Mouse (Mus musculus) liver, embryonic 16.5 days (tissue): Measurements from ENCODE around the gene Utp11. TPM values are rescaled to one million over a fixed set of nuclear protein-coding genes. Genes with fewer than 3 reads are reported as not detected.

Experiments used
- ATAC-seq: fragments of 200-750 bp; cut with Nextera tagmentation; 2 replicates; pipeline ENCODE4 v1.8.0; 2017; ENCODE audit warnings: low read depth, mild to moderate bottlenecking, moderate number of reproducible peaks, moderate library complexity
- H3K27ac ChIP-seq: fragments of 300-500 bp; sonication (generic); 2 replicates; pipeline ENCODE4 v1.5.1; 2014; ENCODE audit warnings: mild to moderate bottlenecking, low read length
- H3K27me3 ChIP-seq: fragments of 300-500 bp; sonication (generic); 2 replicates; pipeline ENCODE4 v1.6.1; 2014; ENCODE audit warnings: low read depth, low read length, mixed read lengths; ENCODE audit not compliant: control insufficient read depth, insufficient read depth
- H3K36me3 ChIP-seq: fragments of 300-500 bp; sonication (generic); 2 replicates; pipeline ENCODE4 v1.6.1; 2014; ENCODE audit warnings: mild to moderate bottlenecking; ENCODE audit not compliant: control insufficient read depth, insufficient read depth
- H3K4me1 ChIP-seq: fragments of 300-500 bp; sonication (generic); 2 replicates; pipeline ENCODE4 v1.6.1; 2014; ENCODE audit warnings: low read depth, low read length, mixed read lengths; ENCODE audit not compliant: control insufficient read depth
- H3K4me2 ChIP-seq: fragments of 300-500 bp; sonication (generic); 2 replicates; pipeline ENCODE4 v1.6.1; 2014; ENCODE audit warnings: low read depth, low read length, mixed read lengths
- H3K4me3 ChIP-seq: fragments of 300-500 bp; sonication (generic); 2 replicates; pipeline ENCODE4 v1.5.1; 2014; ENCODE audit warnings: low read depth, mild to moderate bottlenecking, low read length
- H3K9ac ChIP-seq: fragments of 300-500 bp; sonication (generic); 2 replicates; pipeline ENCODE4 v1.6.1; 2014; ENCODE audit warnings: low read depth, low read length
- H3K9me3 ChIP-seq: fragments of 300-500 bp; sonication (generic); replicated peaks from 2 replicates; pipeline ENCODE4 v1.6.1; 2016; ENCODE audit warnings: low read length; ENCODE audit not compliant: control insufficient read depth
- WGBS: fragments of 180-500 bp; shearing (Covaris S2); extraction: QIAGEN DNeasy Blood & Tissue Kit; methylation state at CpG from one replicate; pipeline ENCODE4 v1.1.7; 2014; ENCODE audit not compliant: insufficient replicate concordance; 5-methylcytosine and 5-hydroxymethylcytosine counted together
- polyA plus RNA-seq: library from polyadenylated mRNA; unstranded; fragments of >200 nt; fragmentation: Nextera tagmentation; extraction: Ambion mirVana; gene quantifications from 2 replicates; pipeline ENCODE4 v1.2.1, GENCODE M21; 2015

Gene Utp11
- polyA plus RNA-seq, 1 experiment from 2014 or later, result 19.9 TPM

- Histone ChIP-seq H3K4me3 (no peak overlapping the region), H3K4me1 (no peaks in the 10 kb centered on the region), H3K36me3 (peaks cover 28% of the 10 kb centered on the region)
These were observed 9.9 kb downstream of the Utp11 start for GRCm38 (mm10) chr4:124683474-124683873.

GRCm38 (mm10) chr4:124682270-124682669, 11.1 kb downstream of the Utp11 start:
- Histone ChIP-seq H3K4me3 (no peak overlapping the region), H3K36me3 (peaks cover 28% of the 10 kb centered on the region), H3K4me2 (no peak overlapping the region), H3K27ac (no peak overlapping the region), H3K4me1 (no peaks in the 10 kb centered on the region), H3K9ac (no peak overlapping the region), H3K27me3 (no peaks in the 10 kb centered on the region), H3K9me3 (no peaks in the 10 kb centered on the region)
- ATAC-seq, result no peak
- WGBS, result 55% methylated on average over 7 of the region's 7 CpGs

More at GRCm38 (mm10) chr4:124683474-124683873, 9.9 kb downstream of the Utp11 start:
- H3K27me3 ChIP-seq, result no peaks in the 10 kb centered on the region
- 82% methylated on average over 4 of the region's 4 CpGs for WGBS
- H3K9ac ChIP-seq, result no peak overlapping the region
- H3K27ac ChIP-seq, result no peak overlapping the region
- H3K4me2 ChIP-seq, result no peak overlapping the region
- no peak for ATAC-seq
- H3K9me3 ChIP-seq, result no peaks in the 10 kb centered on the region

GRCm38 (mm10) chr4:124675958-124676357, 17.4 kb downstream of the Utp11 start:
- H3K4me2 ChIP-seq, result no peak overlapping the region
- no peaks in the 10 kb centered on the region for H3K4me1 ChIP-seq
- H3K27ac ChIP-seq, result no peak overlapping the region
- no peak overlapping the region for H3K4me3 ChIP-seq
- H3K9ac ChIP-seq, result no peak overlapping the region
- no peak for ATAC-seq
- H3K27me3 ChIP-seq, result peaks cover 23% of the 10 kb centered on the region
- WGBS, result 76% methylated on average over 6 of the region's 6 CpGs
- H3K9me3 ChIP-seq, result no peaks in the 10 kb centered on the region
- H3K36me3 ChIP-seq, result peaks cover 14% of the 10 kb centered on the region

GRCm38 (mm10) chr4:124675037-124675436, 18.4 kb downstream of the Utp11 start:
- Histone ChIP-seq H3K27ac (no peak overlapping the region), H3K9ac (no peak overlapping the region), H3K4me2 (no peak overlapping the region), H3K9me3 (no peaks in the 10 kb centered on the region), H3K4me1 (no peaks in the 10 kb centered on the region), H3K27me3 (peaks cover 25% of the 10 kb centered on the region), H3K36me3 (peaks cover 8% of the 10 kb centered on the region; the same call in 1 of the 2 replicates), H3K4me3 (no peak overlapping the region)
- ATAC-seq, result no peak
- WGBS, result 4% methylated on average over 4 of the region's 4 CpGs

GRCm38 (mm10) chr4:124674334-124675032, 18.9 kb downstream of the Utp11 start:
- H3K4me3 ChIP-seq, result no peak overlapping the region
- no peak for ATAC-seq

GRCm38 (mm10) chr4:124672347-124673320, 20.8 kb downstream of the Utp11 start:
- H3K9me3 ChIP-seq, result no peaks in the 10 kb centered on the region
- WGBS, result 6% methylated on average over 30 of the region's 31 CpGs
- no peak overlapping the region for H3K27ac ChIP-seq
- no peak overlapping the region for H3K4me3 ChIP-seq
- H3K9ac ChIP-seq, result no peak overlapping the region
- no peaks in the 10 kb centered on the region for H3K36me3 ChIP-seq
- H3K27me3 ChIP-seq, result peaks cover 25% of the 10 kb centered on the region
- no peaks in the 10 kb centered on the region for H3K4me1 ChIP-seq
- H3K4me2 ChIP-seq, result no peak overlapping the region
- ATAC-seq, result no peak

More at GRCm38 (mm10) chr4:124674334-124675032, 18.9 kb downstream of the Utp11 start:
- Histone ChIP-seq H3K4me2 (no peak overlapping the region), H3K9me3 (no peaks in the 10 kb centered on the region), H3K27ac (no peak overlapping the region), H3K36me3 (peaks cover 8% of the 10 kb centered on the region; the same call in 1 of the 2 replicates), H3K4me1 (no peaks in the 10 kb centered on the region), H3K27me3 (peaks cover 25% of the 10 kb centered on the region), H3K9ac (no peak overlapping the region)
- WGBS, result 70% methylated on average over 17 of the region's 17 CpGs

- 15% methylated on average over 7 of the region's 7 CpGs for WGBS
- Histone ChIP-seq H3K27me3 (peaks cover 25% of the 10 kb centered on the region), H3K9me3 (no peaks in the 10 kb centered on the region), H3K27ac (no peak overlapping the region), H3K9ac (no peak overlapping the region), H3K4me2 (no peak overlapping the region), H3K4me3 (no peak overlapping the region), H3K4me1 (no peaks in the 10 kb centered on the region), H3K36me3 (no peaks in the 10 kb centered on the region)
- ATAC-seq, result no peak
These were observed 21.8 kb downstream of the Utp11 start for GRCm38 (mm10) chr4:124671583-124671982.

- H3K27ac ChIP-seq, result no peak overlapping the region
- H3K4me1 ChIP-seq, result no peaks in the 10 kb centered on the region
- 46% methylated on average over 8 of the region's 8 CpGs for WGBS
- H3K9me3 ChIP-seq, result no peaks in the 10 kb centered on the region
- no peak for ATAC-seq
- H3K9ac ChIP-seq, result no peak overlapping the region
- no peak overlapping the region for H3K4me2 ChIP-seq
- peaks cover 25% of the 10 kb centered on the region for H3K27me3 ChIP-seq
- H3K4me3 ChIP-seq, result no peak overlapping the region
- no peaks in the 10 kb centered on the region for H3K36me3 ChIP-seq
These were observed 23.2 kb downstream of the Utp11 start for GRCm38 (mm10) chr4:124670232-124670631.

GRCm38 (mm10) chr4:124668078-124668477, 25.3 kb downstream of the Utp11 start:
- WGBS, result 13% methylated on average over 8 of the region's 8 CpGs
- ATAC-seq, result no peak
- H3K27ac ChIP-seq, result no peak overlapping the region

More at GRCm38 (mm10) chr4:124668078-124668477, 25.3 kb downstream of the Utp11 start:
- Histone ChIP-seq H3K27me3 (peaks cover 36% of the 10 kb centered on the region), H3K4me2 (no peak overlapping the region), H3K4me1 (no peaks in the 10 kb centered on the region), H3K9me3 (no peaks in the 10 kb centered on the region), H3K4me3 (no peak overlapping the region), H3K36me3 (no peaks in the 10 kb centered on the region), H3K9ac (no peak overlapping the region)
